Mouse (Mus musculus): Measurements from ENCODE around the gene Abca2. TPM values are rescaled to one million over a fixed set of nuclear protein-coding genes. Genes with fewer than 3 reads are reported as not detected.
"Not testable (repeated sequence)": the region's sequence is repeated elsewhere in the genome, so short reads cannot be mapped to it uniquely, and the experiment has no call there.

The Abca2 gene
- total RNA-seq (2022), result 10 to 100 TPM; 14.6 to 19.4 (median 16.0) TPM

GRCm38 (mm10) chr2:25428442-25429236 lies at the start of gene Abca2:
Gene Abca2 (plus strand): TSS chr2:25428703.
- peak; percentile 94 to 96 for DNase-seq (ENCODE audit: low spot score in 2 of 2)

- no peak for DNase-seq (ENCODE audit: low spot score in 2 of 2)
Measured at GRCm38 (mm10) chr2:25384492-25384891, 44.0 kb upstream of the Abca2 start.

GRCm38 (mm10) chr2:25391266-25391665 lies 37.2 kb upstream of the Abca2 start:
- no peak for DNase-seq (ENCODE audit: low spot score in 2 of 2)

GRCm38 (mm10) chr2:25394281-25395221 lies 34.0 kb upstream of the Abca2 start:
- peak; percentile 61 to 68 for DNase-seq (ENCODE audit: low spot score in 2 of 2)

GRCm38 (mm10) chr2:25395721-25396596 lies 32.5 kb upstream of the Abca2 start, which contains the start of gene Entpd2:
Gene Entpd2 (plus strand): TSS chr2:25395874.
- DNase-seq (ENCODE audit: low spot score in 2 of 2), result no peak

- no peak for DNase-seq (ENCODE audit: low spot score in 2 of 2)
Measured at GRCm38 (mm10) chr2:25396597-25396983, 31.9 kb upstream of the Abca2 start.

GRCm38 (mm10) chr2:25397010-25397409 lies 31.5 kb upstream of the Abca2 start:
- DNase-seq (ENCODE audit: low spot score in 2 of 2), result no peak

GRCm38 (mm10) chr2:25398065-25398464 lies 30.4 kb upstream of the Abca2 start:
- DNase-seq (ENCODE audit: low spot score in 2 of 2), result no peak

GRCm38 (mm10) chr2:25399051-25399450 lies 29.5 kb upstream of the Abca2 start, which contains the start of gene Npdc1:
Gene Npdc1 (plus strand): TSS chr2:25399351.
- DNase-seq (ENCODE audit: low spot score in 2 of 2), result no peak

GRCm38 (mm10) chr2:25400291-25400690 lies 28.2 kb upstream of the Abca2 start:
- DNase-seq (ENCODE audit: low spot score in 2 of 2), result peak; percentile 50 to 51

- DNase-seq (ENCODE audit: low spot score in 2 of 2), result peak; percentile 45 to 64
Measured at GRCm38 (mm10) chr2:25400764-25401163, 27.7 kb upstream of the Abca2 start.

- DNase-seq (ENCODE audit: low spot score in 2 of 2), result peak; percentile 42 to 59
Measured at GRCm38 (mm10) chr2:25402377-25402971, 26.0 kb upstream of the Abca2 start.

GRCm38 (mm10) chr2:25402972-25403601 lies 25.4 kb upstream of the Abca2 start:
- DNase-seq (ENCODE audit: low spot score in 2 of 2), result peak in 1 of 2 experiments; percentile 42

- no peak for DNase-seq (ENCODE audit: low spot score in 2 of 2)
Measured at GRCm38 (mm10) chr2:25403994-25404393, 24.5 kb upstream of the Abca2 start.

GRCm38 (mm10) chr2:25408908-25409307 lies 19.6 kb upstream of the Abca2 start:
- no peak for DNase-seq (ENCODE audit: low spot score in 2 of 2)

- DNase-seq (ENCODE audit: low spot score in 2 of 2), result not testable (repeated sequence)
Measured at GRCm38 (mm10) chr2:25413436-25413835, 15.1 kb upstream of the Abca2 start.

GRCm38 (mm10) chr2:25417426-25417825 lies 11.1 kb upstream of the Abca2 start:
- no peak for DNase-seq (ENCODE audit: low spot score in 2 of 2)

- no peak for DNase-seq (ENCODE audit: low spot score in 2 of 2)
Measured at GRCm38 (mm10) chr2:25421896-25422295, 6.6 kb upstream of the Abca2 start.

- DNase-seq (ENCODE audit: low spot score in 2 of 2), result no peak
Measured at GRCm38 (mm10) chr2:25422587-25423410, 5.7 kb upstream of the Abca2 start, which contains the start of gene Fut7. Gene Fut7 (plus strand): TSS chr2:25423267.
